In genomic region chr3:103171505-103172267, GRCm38 (mm10) we compare ENCODE assay signal across 8 mouse cellular contexts. TPM values are rescaled to one million over a fixed set of nuclear protein-coding genes. Genes with fewer than 3 reads are reported as not detected.
DNase-seq lines count a peak whose midpoint lies in the region; ATAC-seq lines count a peak whose summit lies in the region.

Gene Bcas2 (plus strand): TSS chr3:103171655.

- peaks cover 3% of the 10 kb centered on the region; the same call in 1 of the 2 replicates for H3K36me3 ChIP-seq in forebrain, embryonic 11.5 days (ENCODE audit: control insufficient read depth, insufficient read depth, low read length)
- H3K36me3 ChIP-seq in heart, embryonic 16.5 days (ENCODE audit: control insufficient read depth, insufficient read depth) = peaks cover 19% of the 10 kb centered on the region
- H3K36me3 ChIP-seq in liver, embryonic 15.5 days (replicated peaks) = peaks cover 62% of the 10 kb centered on the region
- H3K36me3 ChIP-seq in neural tube, embryonic 12.5 days = peaks cover 29% of the 10 kb centered on the region

- H3K9ac ChIP-seq in forebrain, embryonic 11.5 days (ENCODE audit: low read length) = peak within 1 kb of the TSS; percentile 85
- H3K9ac ChIP-seq in heart, embryonic 16.5 days (ENCODE audit: low read length) = peak within 1 kb of the TSS; percentile 94
- H3K9ac ChIP-seq in liver, embryonic 15.5 days = peak within 1 kb of the TSS; percentile 87
- peak within 1 kb of the TSS; percentile 85 for H3K9ac ChIP-seq in neural tube, embryonic 12.5 days

- H3K4me2 ChIP-seq in forebrain, embryonic 11.5 days (ENCODE audit: low read depth, low read length, severe bottlenecking) = peak within 1 kb of the TSS; percentile 65
- H3K4me2 ChIP-seq in heart, embryonic 16.5 days (ENCODE audit: low read depth, low read length) = peak within 1 kb of the TSS; percentile 85
- H3K4me2 ChIP-seq in liver, embryonic 15.5 days = peak within 1 kb of the TSS; percentile 69
- H3K4me2 ChIP-seq in neural tube, embryonic 12.5 days (replicated peaks) = peak within 1 kb of the TSS; percentile 63

- no peaks in the 10 kb centered on the region for H3K27me3 ChIP-seq in forebrain, embryonic 11.5 days (ENCODE audit: control insufficient read depth, insufficient read depth, low read length)
- no peaks in the 10 kb centered on the region for H3K27me3 ChIP-seq in heart, embryonic 16.5 days (ENCODE audit: control insufficient read depth, insufficient read depth, low read length)
- no peaks in the 10 kb centered on the region for H3K27me3 ChIP-seq in liver, embryonic 15.5 days
- H3K27me3 ChIP-seq in neural tube, embryonic 12.5 days (replicated peaks) = no peaks in the 10 kb centered on the region

- peaks cover 2% of the 10 kb centered on the region; the same call in 1 of the 2 replicates for H3K4me1 ChIP-seq in forebrain, embryonic 11.5 days (replicated peaks; ENCODE audit: control insufficient read depth, insufficient read depth, low read length)
- H3K4me1 ChIP-seq in heart, embryonic 16.5 days (ENCODE audit: control insufficient read depth, insufficient read depth, low read length) = peaks cover 10% of the 10 kb centered on the region
- peaks cover 50% of the 10 kb centered on the region for H3K4me1 ChIP-seq in liver, embryonic 15.5 days (replicated peaks)
- peaks cover 11% of the 10 kb centered on the region for H3K4me1 ChIP-seq in neural tube, embryonic 12.5 days

- peak within 1 kb of the TSS; percentile 87 for H3K4me3 ChIP-seq in forebrain, embryonic 11.5 days (ENCODE audit: low read depth, low read length)
- peak within 1 kb of the TSS; percentile 97 for H3K4me3 ChIP-seq in heart, embryonic 16.5 days (ENCODE audit: low read length)
- H3K4me3 ChIP-seq in liver, embryonic 15.5 days (replicated peaks) = peak within 1 kb of the TSS; percentile 84
- peak within 1 kb of the TSS; percentile 75 for H3K4me3 ChIP-seq in neural tube, embryonic 12.5 days

- H3K9me3 ChIP-seq in forebrain, embryonic 11.5 days (ENCODE audit: control insufficient read depth, low read length) = no peaks in the 10 kb centered on the region
- H3K9me3 ChIP-seq in heart, embryonic 16.5 days (replicated peaks; ENCODE audit: control insufficient read depth, low read length) = no peaks in the 10 kb centered on the region
- no peaks in the 10 kb centered on the region for H3K9me3 ChIP-seq in liver, embryonic 15.5 days (replicated peaks)
- H3K9me3 ChIP-seq in neural tube, embryonic 12.5 days = no peaks in the 10 kb centered on the region

- ATAC-seq in forebrain, embryonic 11.5 days (replicated peaks; ENCODE audit: low FRiP score) = peak; percentile 95
- peak; percentile 96 for ATAC-seq in heart, embryonic 16.5 days (replicated peaks; ENCODE audit: extremely low read depth, insufficient read depth, low FRiP score)
- ATAC-seq in liver, embryonic 15.5 days (ENCODE audit: insufficient read depth) = peak; percentile 92
- ATAC-seq in neural tube, embryonic 12.5 days (ENCODE audit: low FRiP score, low read depth) = peak; percentile 96

- DNase-seq in CD8-positive naive resting alpha-beta T cell, adult 2 months (ENCODE audit: low read depth in 2 of 2, low spot score in 2 of 2) = peak; percentile 98
- DNase-seq in c-Kit-positive CD71-negative TER-119-negative erythroid progenitor cells, embryonic 14.5 days (ENCODE audit: low read depth) = peak; percentile 98
- DNase-seq in forebrain, embryonic 11.5 days (ENCODE audit: low spot score) = peak; percentile 98
- peak; percentile 98 to 100 for DNase-seq in kidney, postnatal 36 days
- DNase-seq in telencephalon, adult 2 months (ENCODE audit: low read depth, low spot score) = peak; percentile 95

- under 1% methylated on average over 56 of the region's 56 CpGs for WGBS in forebrain, embryonic 11.5 days
- under 1% methylated on average over 56 of the region's 56 CpGs for WGBS in heart, embryonic 16.5 days
- WGBS in liver, embryonic 15.5 days (ENCODE audit: insufficient replicate concordance) = under 1% methylated on average over 56 of the region's 56 CpGs
- under 1% methylated on average over 56 of the region's 56 CpGs for WGBS in neural tube, embryonic 12.5 days

- no peak within 1 kb of the TSS; the same call in 1 of the 2 replicates for H3K27ac ChIP-seq in forebrain, embryonic 11.5 days (ENCODE audit: low read depth, low read length)
- H3K27ac ChIP-seq in heart, embryonic 16.5 days (ENCODE audit: low read length) = peak within 1 kb of the TSS; percentile 68
- H3K27ac ChIP-seq in liver, embryonic 15.5 days (replicated peaks) = peak within 1 kb of the TSS; percentile 85
- H3K27ac ChIP-seq in neural tube, embryonic 12.5 days = no peak within 1 kb of the TSS

RNA-seq across cellular contexts. Expression of gene Bcas2, which starts in this region (rescaled TPM):
- 238 and 272 TPM in 2 replicates for polyA plus RNA-seq in forebrain, embryonic 11.5 days (2014; fragmentation: Nextera tagmentation; extraction: Ambion mirVana)
- 115 and 141 TPM in 2 replicates for polyA plus RNA-seq in heart, embryonic 16.5 days (2015; fragmentation: Nextera tagmentation; extraction: Ambion mirVana)
- 125 and 140 TPM in 2 replicates for polyA plus RNA-seq in liver, embryonic 15.5 days (2015; fragmentation: Nextera tagmentation; extraction: Ambion mirVana)
- 215 and 218 TPM in 2 replicates for polyA plus RNA-seq in neural tube, embryonic 12.5 days (2016; fragmentation: Nextera tagmentation; extraction: Ambion mirVana)

Comparison
In these comparisons a context has a peak if more than half of its experiments do, and no peak if none do; other contexts are left out.
1. H3K27ac ChIP-seq: peak in heart, embryonic 16.5 days (single experiment) and liver, embryonic 15.5 days (single experiment); none in forebrain, embryonic 11.5 days (single experiment) and neural tube, embryonic 12.5 days (single experiment).
2. Peak in every context shown above with its lines, with median percentiles within 50 percentile points of each other: DNase-seq, ATAC-seq, H3K4me2 ChIP-seq, H3K4me3 ChIP-seq and H3K9ac ChIP-seq.